Mouse (Mus musculus) erythroblast, embryonic 14.5 days (primary cell): ENCODE results near the gene AC124502.3. TPM values are rescaled to one million over a fixed set of nuclear protein-coding genes. Genes with fewer than 3 reads are reported as not detected.
A peak's percentile ranks its signal among the peaks of the same experiment; 100 is the strongest.

ENCODE experiments used
- H3K27me3 ChIP-seq: 2 replicates; pipeline ENCODE4 v1.6.1; 2012; ENCODE audit warnings: inconsistent platforms; ENCODE audit not compliant: control insufficient read depth
- H3K36me3 ChIP-seq: 2 replicates; pipeline ENCODE4 v1.6.1; 2012; ENCODE audit warnings: mild to moderate bottlenecking, inconsistent platforms; ENCODE audit not compliant: control insufficient read depth
- H3K4me1 ChIP-seq: 2 replicates; pipeline ENCODE4 v1.6.1; 2012; ENCODE audit warnings: inconsistent platforms; ENCODE audit not compliant: control insufficient read depth
- H3K4me3 ChIP-seq: replicated peaks from 2 replicates; pipeline ENCODE3; 2012; ENCODE audit warnings: moderate library complexity, mild to moderate bottlenecking, inconsistent platforms
- H3K9me3 ChIP-seq: 2 replicates; pipeline ENCODE4 v1.6.1; 2012; ENCODE audit warnings: low read length, inconsistent platforms, mixed read lengths; ENCODE audit not compliant: control insufficient read depth
- GATA1 ChIP-seq: IDR thresholded peaks from 2 replicates; pipeline ENCODE4 v1.6.1; 2012; ENCODE audit warnings: low read length, inconsistent platforms, mixed read lengths
- TAL1 ChIP-seq: IDR thresholded peaks from 3 replicates; pipeline ENCODE4 v1.6.1; 2012; ENCODE audit warnings: low read length, inconsistent platforms, mixed read lengths
- polyA plus RNA-seq: library from polyadenylated mRNA; stranded (reverse); fragments of >175 nt; gene quantifications from 2 replicates; pipeline ENCODE4 v1.2.3, GENCODE M21; 2012

AC124502.3 gene
- polyA plus RNA-seq, 1 experiment = 0.03 TPM

DNA sequence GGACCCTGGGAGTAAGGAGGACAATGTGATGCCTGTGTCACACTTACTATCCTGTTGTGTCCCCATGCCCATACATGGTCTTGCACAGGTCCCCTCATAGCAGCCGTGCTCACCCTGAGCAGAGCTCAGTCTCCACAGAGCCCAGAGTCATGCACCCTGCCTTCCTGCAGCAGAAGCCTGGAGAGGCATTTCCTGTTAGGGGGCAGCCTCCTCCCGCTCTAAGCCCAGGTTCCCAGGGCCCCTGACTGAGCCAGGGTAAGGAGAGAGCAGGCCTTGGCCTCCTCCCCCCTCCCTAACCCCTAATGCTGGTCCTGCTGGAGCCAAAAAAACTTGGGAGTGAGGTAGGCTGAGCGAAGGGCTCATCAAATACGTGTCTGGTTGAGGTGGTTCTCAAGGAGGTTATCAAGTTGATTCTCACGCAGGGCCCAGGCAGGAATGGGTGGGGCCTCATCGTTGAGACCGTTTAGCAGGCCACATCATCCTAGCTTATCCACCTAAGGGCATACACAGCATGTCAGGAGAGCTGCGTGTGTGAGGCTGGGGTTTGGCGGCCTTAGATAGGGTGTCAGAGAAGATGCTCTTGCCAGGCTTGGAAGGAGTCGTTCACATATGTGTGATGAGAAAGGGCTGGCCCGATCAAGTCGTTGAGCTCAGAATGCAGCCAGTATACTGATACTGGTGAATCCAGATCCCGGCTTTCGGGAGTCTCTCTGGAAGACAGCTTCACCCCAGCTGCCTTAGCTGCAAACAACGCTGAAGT, 28.5 kb downstream of the AC124502.3 start:
- H3K4me1 ChIP-seq = peaks cover 67% of the 10 kb centered on the region

DNA sequence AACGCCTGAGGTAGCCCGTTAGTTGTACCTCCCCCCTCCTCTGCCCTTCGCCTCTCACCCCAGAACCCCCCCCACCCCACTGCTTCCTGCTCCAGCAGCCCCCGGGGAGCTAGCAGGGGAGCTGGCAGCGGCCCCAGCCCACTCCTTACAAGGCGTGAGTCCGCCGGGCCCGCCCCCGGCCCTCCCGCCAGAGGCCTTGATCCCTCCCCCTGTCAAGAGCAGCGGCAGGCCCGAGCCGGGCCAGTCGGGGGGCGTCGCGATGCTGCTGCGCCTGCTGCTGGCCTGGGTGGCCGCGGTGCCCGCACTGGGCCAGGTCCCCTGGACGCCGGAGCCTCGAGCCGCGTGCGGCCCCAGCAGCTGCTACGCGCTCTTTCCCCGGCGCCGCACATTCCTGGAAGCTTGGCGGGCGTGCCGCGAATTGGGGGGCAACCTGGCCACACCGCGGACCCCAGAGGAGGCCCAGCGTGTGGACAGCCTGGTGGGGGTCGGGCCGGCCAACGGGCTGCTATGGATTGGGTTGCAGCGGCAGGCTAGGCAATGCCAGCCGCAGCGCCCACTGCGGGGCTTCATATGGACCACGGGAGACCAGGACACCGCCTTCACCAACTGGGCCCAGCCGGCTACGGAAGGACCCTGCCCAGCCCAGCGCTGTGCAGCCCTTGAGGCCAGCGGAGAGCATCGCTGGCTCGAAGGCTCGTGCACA, 29.3 kb downstream of the AC124502.3 start, which contains the start of gene Cd248:
Cd248 (plus strand) TSS at position 212 of the 703 bp plus-strand sequence.
- H3K36me3 ChIP-seq = no peaks in the 10 kb centered on the region
- H3K4me3 ChIP-seq = peak within 1 kb of the TSS; percentile 60
- H3K9me3 ChIP-seq = no peaks in the 10 kb centered on the region
- peaks cover 72% of the 10 kb centered on the region for H3K4me1 ChIP-seq
- TF ChIP-seq TAL1 (no peak), GATA1 (no peak)
- H3K27me3 ChIP-seq = peaks cover 41% of the 10 kb centered on the region

More for the DNA sequence above, 28.5 kb downstream of the AC124502.3 start:
- TF ChIP-seq TAL1 = peak; percentile 28; the same call in 1 of the 3 replicates
- TF ChIP-seq GATA1 = no peak
- Histone ChIP-seq H3K4me3 (peak overlapping the region; percentile 60), H3K36me3 (no peaks in the 10 kb centered on the region), H3K9me3 (no peaks in the 10 kb centered on the region), H3K27me3 (peaks cover 41% of the 10 kb centered on the region)

DNA sequence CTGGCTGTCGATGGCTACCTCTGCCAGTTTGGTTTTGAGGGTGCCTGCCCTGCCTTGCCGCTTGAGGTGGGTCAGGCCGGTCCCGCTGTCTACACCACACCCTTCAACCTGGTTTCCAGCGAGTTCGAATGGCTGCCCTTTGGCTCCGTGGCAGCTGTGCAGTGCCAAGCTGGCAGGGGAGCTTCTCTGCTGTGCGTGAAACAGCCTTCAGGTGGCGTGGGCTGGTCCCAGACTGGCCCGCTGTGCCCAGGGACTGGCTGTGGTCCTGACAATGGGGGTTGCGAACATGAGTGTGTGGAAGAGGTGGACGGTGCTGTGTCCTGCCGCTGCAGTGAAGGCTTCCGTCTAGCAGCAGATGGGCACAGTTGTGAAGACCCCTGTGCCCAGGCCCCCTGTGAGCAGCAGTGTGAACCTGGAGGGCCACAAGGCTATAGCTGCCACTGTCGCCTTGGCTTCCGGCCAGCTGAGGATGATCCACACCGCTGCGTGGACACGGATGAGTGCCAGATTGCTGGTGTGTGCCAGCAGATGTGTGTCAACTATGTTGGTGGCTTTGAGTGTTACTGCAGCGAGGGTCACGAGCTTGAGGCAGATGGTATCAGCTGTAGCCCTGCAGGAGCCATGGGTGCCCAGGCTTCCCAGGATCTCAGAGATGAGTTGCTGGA, 30.0 kb downstream of the AC124502.3 start:
- Histone ChIP-seq H3K36me3 (no peaks in the 10 kb centered on the region), H3K9me3 (no peaks in the 10 kb centered on the region), H3K4me3 (peak overlapping the region; percentile 60), H3K4me1 (peaks cover 77% of the 10 kb centered on the region), H3K27me3 (peaks cover 44% of the 10 kb centered on the region)
- TF ChIP-seq GATA1 (no peak), TAL1 (no peak)

DNA sequence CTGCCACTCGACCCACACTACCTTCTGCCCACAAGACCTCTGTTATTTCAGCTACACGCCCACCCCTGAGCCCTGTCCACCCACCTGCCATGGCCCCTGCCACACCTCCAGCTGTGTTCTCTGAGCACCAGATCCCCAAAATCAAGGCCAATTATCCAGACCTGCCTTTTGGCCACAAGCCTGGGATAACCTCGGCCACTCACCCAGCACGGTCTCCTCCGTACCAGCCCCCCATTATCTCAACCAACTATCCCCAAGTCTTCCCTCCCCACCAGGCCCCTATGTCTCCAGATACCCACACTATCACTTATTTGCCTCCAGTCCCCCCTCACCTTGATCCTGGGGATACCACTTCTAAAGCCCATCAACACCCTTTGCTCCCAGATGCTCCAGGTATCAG, 30.8 kb downstream of the AC124502.3 start:
- peaks cover 77% of the 10 kb centered on the region for H3K4me1 ChIP-seq
- TF ChIP-seq TAL1 = no peak
- no peak for TF ChIP-seq GATA1
- H3K4me3 ChIP-seq = no peak overlapping the region

DNA sequence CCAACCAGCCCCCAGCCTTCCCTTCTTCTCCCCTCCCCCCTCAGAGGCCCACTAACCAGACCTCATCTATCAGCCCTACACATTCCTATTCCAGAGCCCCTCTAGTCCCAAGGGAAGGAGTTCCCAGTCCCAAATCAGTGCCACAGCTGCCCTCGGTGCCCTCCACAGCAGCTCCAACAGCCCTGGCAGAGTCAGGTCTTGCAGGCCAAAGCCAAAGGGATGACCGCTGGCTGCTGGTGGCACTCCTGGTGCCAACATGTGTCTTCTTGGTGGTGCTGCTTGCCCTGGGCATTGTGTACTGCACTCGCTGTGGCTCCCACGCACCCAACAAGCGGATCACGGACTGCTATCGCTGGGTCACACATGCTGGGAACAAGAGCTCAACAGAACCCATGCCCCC, 31.3 kb downstream of the AC124502.3 start:
- Histone ChIP-seq H3K27me3 (peaks cover 57% of the 10 kb centered on the region), H3K4me1 (peaks cover 75% of the 10 kb centered on the region), H3K36me3 (no peaks in the 10 kb centered on the region), H3K9me3 (no peaks in the 10 kb centered on the region), H3K4me3 (no peak overlapping the region)
- TF ChIP-seq TAL1 (no peak), GATA1 (no peak)

More for the DNA sequence above, 30.8 kb downstream of the AC124502.3 start:
- peaks cover 52% of the 10 kb centered on the region for H3K27me3 ChIP-seq
- no peaks in the 10 kb centered on the region for H3K36me3 ChIP-seq
- H3K9me3 ChIP-seq = no peaks in the 10 kb centered on the region

DNA sequence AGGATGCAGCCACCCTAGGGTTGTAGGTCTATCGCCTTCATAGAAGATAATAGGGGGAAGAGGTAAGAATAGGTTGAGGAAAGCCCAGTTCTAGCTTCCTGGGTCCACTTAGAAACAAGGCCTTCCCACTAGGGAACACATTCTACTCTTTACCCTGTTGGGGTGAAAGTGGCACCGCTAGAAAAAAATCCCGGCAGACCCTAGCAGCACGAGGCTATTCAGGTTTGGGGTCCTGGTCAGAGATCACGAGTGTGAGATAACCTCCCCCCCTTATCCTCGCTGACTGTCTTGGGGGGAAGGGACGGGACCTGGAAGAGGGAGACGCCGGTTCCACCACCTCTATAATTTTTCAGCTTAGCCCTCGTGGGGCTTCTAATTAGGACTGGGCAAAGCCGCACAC, 32.4 kb downstream of the AC124502.3 start:
- H3K9me3 ChIP-seq = no peaks in the 10 kb centered on the region
- peaks cover 63% of the 10 kb centered on the region for H3K27me3 ChIP-seq
- H3K4me1 ChIP-seq = peaks cover 67% of the 10 kb centered on the region
- TF ChIP-seq GATA1 = no peak
- H3K4me3 ChIP-seq = no peak overlapping the region
- H3K36me3 ChIP-seq = no peaks in the 10 kb centered on the region

DNA sequence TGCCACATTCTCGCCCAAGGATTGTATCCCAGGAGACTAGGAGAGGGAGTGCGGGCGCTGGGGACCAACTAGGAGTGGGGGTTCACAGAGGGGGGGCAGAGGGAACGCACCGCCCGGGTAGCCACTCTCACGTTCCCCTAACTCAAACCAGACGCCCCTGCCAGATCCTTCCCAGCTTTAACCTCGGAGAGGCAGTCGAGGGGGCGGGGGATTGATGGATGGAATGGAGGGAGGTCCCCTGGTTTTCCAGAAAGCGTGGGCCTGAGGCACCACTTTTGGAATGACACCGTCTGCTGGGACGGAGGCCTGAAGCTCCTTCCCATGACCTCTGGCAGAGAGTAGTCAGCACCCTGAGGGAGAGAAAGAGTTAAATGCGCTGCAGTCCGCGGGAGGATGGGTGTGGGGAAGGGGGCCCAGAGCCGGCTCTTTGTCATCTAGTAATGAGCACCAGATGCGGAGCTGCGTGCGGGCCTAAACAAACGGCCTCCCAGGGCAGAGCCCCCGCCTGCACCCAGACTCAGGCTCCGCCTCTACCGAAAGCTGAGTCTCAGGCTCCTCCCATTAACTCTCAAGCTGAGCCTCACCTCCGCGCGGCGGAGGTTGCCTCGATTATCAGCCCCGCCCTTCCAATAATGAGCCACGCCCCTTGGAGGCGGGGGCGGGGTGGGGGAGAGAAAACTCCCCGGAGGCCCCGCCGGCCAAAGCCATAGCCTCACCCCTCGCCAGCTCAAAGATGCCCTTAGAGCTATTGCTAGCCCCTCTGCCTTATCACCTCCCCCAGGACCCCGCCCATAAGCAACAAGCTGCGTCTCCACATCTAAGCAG, 33.1 kb downstream of the AC124502.3 start:
- TF ChIP-seq GATA1 (no peak), TAL1 (no peak)
- Histone ChIP-seq H3K27me3 (peaks cover 69% of the 10 kb centered on the region), H3K36me3 (no peaks in the 10 kb centered on the region), H3K4me1 (peaks cover 67% of the 10 kb centered on the region), H3K9me3 (peaks cover 3% of the 10 kb centered on the region), H3K4me3 (peak overlapping the region; percentile 62)

DNA sequence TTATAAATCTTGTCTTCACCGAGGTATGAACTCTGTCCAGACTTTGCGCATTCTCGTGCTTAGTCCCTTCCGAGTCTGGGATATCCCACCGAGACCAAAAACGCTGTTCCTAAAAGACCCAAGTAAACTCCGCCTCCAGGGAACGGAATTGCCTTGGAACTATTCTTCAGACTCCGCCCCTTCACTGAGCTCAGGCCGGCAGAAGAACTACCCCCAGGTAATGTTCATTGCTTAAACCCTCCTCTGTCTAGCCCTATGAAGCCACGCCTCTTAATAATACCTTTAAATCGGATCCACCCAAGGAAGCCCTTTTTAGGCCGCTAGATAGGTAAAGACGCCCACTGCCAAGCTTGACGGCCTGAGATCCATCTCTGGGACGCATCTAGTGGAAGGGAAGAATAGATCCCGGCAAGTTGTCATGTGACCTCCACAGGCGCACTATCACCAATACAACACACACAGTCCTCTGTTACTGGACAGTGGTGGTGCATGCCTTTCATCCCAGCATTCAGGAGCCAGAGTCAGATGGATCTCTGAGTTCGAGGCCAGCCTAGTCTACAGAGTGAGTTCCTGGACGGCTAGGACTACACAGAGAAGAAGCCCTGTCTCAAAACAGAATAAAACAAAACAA, 33.8 kb downstream of the AC124502.3 start:
- peak overlapping the region; percentile 62 for H3K4me3 ChIP-seq
- H3K4me1 ChIP-seq = peaks cover 59% of the 10 kb centered on the region
- peaks cover 3% of the 10 kb centered on the region for H3K9me3 ChIP-seq
- TF ChIP-seq GATA1 (no peak), TAL1 (no peak)
- peaks cover 63% of the 10 kb centered on the region for H3K27me3 ChIP-seq
- H3K36me3 ChIP-seq = no peaks in the 10 kb centered on the region
